Mouse (Mus musculus) kidney, embryonic 14.5 days (tissue): ENCODE measurements around the gene Phldb1. TPM values are rescaled to one million over a fixed set of nuclear protein-coding genes. Genes with fewer than 3 reads are reported as not detected.

Experiments
- ATAC-seq: fragments of 200-750 bp; cut with Nextera tagmentation; 2 replicates; pipeline ENCODE4 v1.8.0; 2017; ENCODE audit warnings: moderate number of reproducible peaks, mild to moderate bottlenecking, moderate TSS enrichment, moderate library complexity; ENCODE audit not compliant: low FRiP score, low TSS enrichment
- H3K27ac ChIP-seq: fragments of 300-500 bp; sonication (generic); 2 replicates; pipeline ENCODE4 v1.5.1; 2014; ENCODE audit warnings: low read depth, mild to moderate bottlenecking, low read length, moderate library complexity, mixed read lengths
- H3K27me3 ChIP-seq: fragments of 300-500 bp; sonication (generic); 2 replicates; pipeline ENCODE4 v1.6.1; 2014; ENCODE audit warnings: mild to moderate bottlenecking, low read length; ENCODE audit not compliant: control insufficient read depth, insufficient read depth
- H3K36me3 ChIP-seq: fragments of 300-500 bp; sonication (generic); 2 replicates; pipeline ENCODE4 v1.6.1; 2014; ENCODE audit warnings: low read length, mixed read lengths; ENCODE audit not compliant: control insufficient read depth, insufficient read depth
- H3K4me1 ChIP-seq: fragments of 300-500 bp; sonication (generic); 2 replicates; pipeline ENCODE4 v1.6.1; 2014; ENCODE audit warnings: low read length, mixed read lengths; ENCODE audit not compliant: control insufficient read depth, insufficient read depth
- H3K4me2 ChIP-seq: fragments of 300-500 bp; sonication (generic); replicated peaks from 2 replicates; pipeline ENCODE4 v1.6.1; 2014; ENCODE audit warnings: low read depth, mild to moderate bottlenecking, low read length
- H3K4me3 ChIP-seq: fragments of 300-500 bp; sonication (generic); 2 replicates; pipeline ENCODE4 v1.5.1; 2014; ENCODE audit warnings: mild to moderate bottlenecking, low read length
- H3K9ac ChIP-seq: fragments of 300-500 bp; sonication (generic); 2 replicates; pipeline ENCODE4 v1.6.1; 2014; ENCODE audit warnings: low read depth, mild to moderate bottlenecking, low read length, moderate library complexity
- H3K9me3 ChIP-seq: fragments of 300-500 bp; sonication (generic); 2 replicates; pipeline ENCODE4 v1.6.1; 2016; ENCODE audit warnings: low read length; ENCODE audit not compliant: control insufficient read depth
- WGBS: fragments of 180-500 bp; shearing (Covaris S2); extraction: QIAGEN DNeasy Blood & Tissue Kit; methylation state at CpG from one replicate; pipeline ENCODE4 v1.1.7; 2014; 5-methylcytosine and 5-hydroxymethylcytosine counted together
- polyA plus RNA-seq: library from polyadenylated mRNA; unstranded; fragments of >200 nt; fragmentation: Nextera tagmentation; extraction: Ambion mirVana; gene quantifications from 2 replicates; pipeline ENCODE4 v1.2.1, GENCODE M21; 2014

Gene Phldb1
- polyA plus RNA-seq, 1 experiment from 2014 or later = 28.7 TPM

DNA sequence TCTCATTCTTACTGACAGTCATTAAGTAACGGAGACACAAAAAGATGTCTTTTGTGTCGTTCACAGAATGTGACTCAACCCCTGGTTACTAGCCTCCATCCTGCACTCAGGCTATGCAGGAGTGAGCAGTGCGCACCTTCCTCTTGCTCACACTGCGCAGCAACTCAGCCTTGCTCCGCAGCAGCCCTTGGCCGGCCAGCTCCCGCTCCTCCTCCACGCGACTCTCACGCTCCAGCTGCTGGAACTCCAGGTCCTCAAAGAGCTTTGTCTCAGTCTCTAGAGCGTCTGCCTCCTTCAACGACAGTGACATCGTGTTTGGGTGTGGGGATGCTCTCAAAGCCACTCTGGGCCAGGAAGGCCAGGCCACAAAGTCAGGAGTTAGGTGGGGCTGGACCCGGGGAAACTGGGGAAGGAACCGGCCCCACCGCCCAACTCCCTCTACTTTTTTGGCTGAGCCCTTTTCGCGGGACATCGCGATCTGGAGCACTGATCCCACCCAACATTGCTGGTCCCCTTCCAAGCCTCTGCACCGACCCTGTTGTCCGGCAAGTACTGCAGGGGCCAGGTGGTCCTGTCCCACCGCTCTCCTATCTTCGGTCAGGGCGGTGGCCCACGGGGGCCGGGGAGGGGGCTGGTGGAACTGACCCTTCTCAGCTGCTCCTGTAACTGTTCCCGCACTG, 27.1 kb downstream of the Phldb1 start:
- 11% methylated on average over 28 of the region's 28 CpGs for WGBS
- peak; percentile 48; the same call in 1 of the 2 replicates for ATAC-seq
- H3K27me3 ChIP-seq = no peaks in the 10 kb centered on the region
- H3K4me3 ChIP-seq = peak overlapping the region; percentile 45
- peak overlapping the region; percentile 55; the same call in 1 of the 2 replicates for H3K27ac ChIP-seq
- H3K4me2 ChIP-seq = peak overlapping the region; percentile 90
- no peaks in the 10 kb centered on the region for H3K9me3 ChIP-seq
- peaks cover 44% of the 10 kb centered on the region for H3K36me3 ChIP-seq
- H3K9ac ChIP-seq = peak overlapping the region; percentile 59
- peaks cover 16% of the 10 kb centered on the region for H3K4me1 ChIP-seq

DNA sequence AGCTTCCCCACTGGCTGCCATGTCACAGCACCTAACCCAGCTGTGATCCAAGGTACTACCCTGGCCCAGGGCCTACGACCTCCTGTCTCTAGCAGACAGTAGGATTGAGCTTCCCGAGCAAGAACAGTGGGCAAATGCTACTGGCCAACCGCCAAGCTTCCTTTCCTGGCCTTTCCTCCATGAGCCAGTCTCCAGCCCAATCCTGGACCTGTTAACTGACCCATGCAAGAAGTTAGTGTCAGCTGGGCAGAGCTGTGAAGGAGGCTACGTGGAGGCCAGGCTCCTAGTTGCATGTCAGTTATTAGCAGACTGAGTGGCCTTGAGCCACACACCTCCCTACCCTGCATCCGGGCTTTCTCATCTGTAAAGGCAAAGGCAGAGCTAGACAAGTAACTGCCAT, 35.3 kb downstream of the Phldb1 start:
- ATAC-seq = no peak
- H3K4me1 ChIP-seq = no peaks in the 10 kb centered on the region
- no peaks in the 10 kb centered on the region for H3K27me3 ChIP-seq
- H3K9ac ChIP-seq = no peak overlapping the region
- no peaks in the 10 kb centered on the region for H3K9me3 ChIP-seq
- no peak overlapping the region for H3K4me2 ChIP-seq
- 82% methylated on average over 5 of the region's 5 CpGs for WGBS
- no peak overlapping the region for H3K4me3 ChIP-seq
- no peak overlapping the region for H3K27ac ChIP-seq
- peaks cover 86% of the 10 kb centered on the region for H3K36me3 ChIP-seq

DNA sequence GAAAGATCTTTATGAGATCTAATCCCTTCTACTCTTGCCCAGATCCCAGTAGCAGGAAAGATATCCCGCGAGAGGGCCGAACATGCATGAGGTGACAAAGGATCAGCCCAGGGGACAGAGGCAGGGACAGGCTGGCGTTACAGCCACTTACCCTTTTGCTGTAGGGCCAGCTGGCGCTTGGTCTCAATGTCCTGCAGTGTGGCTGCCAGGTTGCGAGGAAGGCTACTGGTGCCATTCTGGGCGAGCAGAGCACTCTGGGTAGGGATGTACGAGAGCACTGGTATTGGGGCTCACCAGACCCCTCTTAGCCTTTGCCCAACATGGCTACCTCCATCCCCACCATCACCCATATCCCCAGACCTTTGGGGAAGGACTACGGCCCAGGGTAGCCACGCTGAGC, 35.8 kb downstream of the Phldb1 start:
- 89% methylated on average over 10 of the region's 10 CpGs for WGBS
- no peaks in the 10 kb centered on the region for H3K9me3 ChIP-seq
- no peak for ATAC-seq
- no peak overlapping the region for H3K4me2 ChIP-seq
- no peaks in the 10 kb centered on the region for H3K4me1 ChIP-seq
- no peak overlapping the region for H3K9ac ChIP-seq
- H3K27me3 ChIP-seq = no peaks in the 10 kb centered on the region
- no peak overlapping the region for H3K27ac ChIP-seq
- no peak overlapping the region for H3K4me3 ChIP-seq
- peaks cover 92% of the 10 kb centered on the region for H3K36me3 ChIP-seq

DNA sequence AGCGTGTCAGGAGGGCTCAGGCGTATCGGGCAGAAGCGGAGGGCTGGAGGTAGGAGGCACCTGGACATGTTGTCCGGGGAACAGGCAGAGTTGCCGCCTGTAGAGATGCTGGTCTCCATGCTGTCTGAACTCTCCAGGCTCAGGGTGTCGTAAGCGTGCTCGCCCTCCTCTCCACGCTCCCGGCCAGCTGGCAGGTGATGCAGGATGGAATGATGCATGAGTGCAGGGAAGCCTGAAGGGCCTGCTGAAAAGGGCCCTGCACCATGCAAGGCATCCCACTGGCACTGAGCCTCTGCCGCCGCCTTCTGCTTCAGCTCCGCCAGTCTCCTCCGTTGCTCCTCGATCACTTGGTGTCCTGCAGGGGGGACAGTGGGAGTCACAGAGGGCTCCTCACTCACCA, 37.1 kb downstream of the Phldb1 start:
- ATAC-seq = no peak
- Histone ChIP-seq H3K4me2 (no peak overlapping the region), H3K4me1 (no peaks in the 10 kb centered on the region), H3K27me3 (no peaks in the 10 kb centered on the region), H3K9ac (no peak overlapping the region), H3K36me3 (peaks cover 96% of the 10 kb centered on the region), H3K9me3 (no peaks in the 10 kb centered on the region), H3K4me3 (no peak overlapping the region), H3K27ac (no peak overlapping the region)
- 90% methylated on average over 16 of the region's 16 CpGs for WGBS

DNA sequence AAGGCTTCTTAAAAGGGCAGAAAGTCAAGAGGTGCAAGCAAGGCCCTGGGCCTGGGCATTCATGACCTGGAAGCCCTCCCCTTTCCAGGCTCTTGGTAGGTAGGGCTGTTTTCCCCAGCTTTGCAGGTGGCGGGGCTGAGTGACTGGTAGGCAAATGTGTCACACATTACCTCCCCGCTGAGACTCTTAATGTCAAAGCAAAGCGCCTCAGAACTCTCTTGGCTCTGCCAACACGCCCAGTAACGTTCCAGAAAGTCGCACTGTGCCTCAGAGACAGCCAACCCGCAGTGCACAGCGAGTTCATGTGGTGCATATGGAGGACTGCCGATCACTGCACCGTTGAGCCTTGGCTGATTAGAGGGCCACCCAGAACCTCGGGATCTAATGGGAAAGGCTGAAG, 41.9 kb downstream of the Phldb1 start:
- Histone ChIP-seq H3K27ac (no peak overlapping the region), H3K4me1 (no peaks in the 10 kb centered on the region), H3K9ac (no peak overlapping the region), H3K4me3 (no peak overlapping the region), H3K4me2 (no peak overlapping the region), H3K9me3 (no peaks in the 10 kb centered on the region), H3K36me3 (peaks cover 56% of the 10 kb centered on the region), H3K27me3 (no peaks in the 10 kb centered on the region)
- ATAC-seq = no peak
- WGBS = 92% methylated on average over 11 of the region's 11 CpGs

DNA sequence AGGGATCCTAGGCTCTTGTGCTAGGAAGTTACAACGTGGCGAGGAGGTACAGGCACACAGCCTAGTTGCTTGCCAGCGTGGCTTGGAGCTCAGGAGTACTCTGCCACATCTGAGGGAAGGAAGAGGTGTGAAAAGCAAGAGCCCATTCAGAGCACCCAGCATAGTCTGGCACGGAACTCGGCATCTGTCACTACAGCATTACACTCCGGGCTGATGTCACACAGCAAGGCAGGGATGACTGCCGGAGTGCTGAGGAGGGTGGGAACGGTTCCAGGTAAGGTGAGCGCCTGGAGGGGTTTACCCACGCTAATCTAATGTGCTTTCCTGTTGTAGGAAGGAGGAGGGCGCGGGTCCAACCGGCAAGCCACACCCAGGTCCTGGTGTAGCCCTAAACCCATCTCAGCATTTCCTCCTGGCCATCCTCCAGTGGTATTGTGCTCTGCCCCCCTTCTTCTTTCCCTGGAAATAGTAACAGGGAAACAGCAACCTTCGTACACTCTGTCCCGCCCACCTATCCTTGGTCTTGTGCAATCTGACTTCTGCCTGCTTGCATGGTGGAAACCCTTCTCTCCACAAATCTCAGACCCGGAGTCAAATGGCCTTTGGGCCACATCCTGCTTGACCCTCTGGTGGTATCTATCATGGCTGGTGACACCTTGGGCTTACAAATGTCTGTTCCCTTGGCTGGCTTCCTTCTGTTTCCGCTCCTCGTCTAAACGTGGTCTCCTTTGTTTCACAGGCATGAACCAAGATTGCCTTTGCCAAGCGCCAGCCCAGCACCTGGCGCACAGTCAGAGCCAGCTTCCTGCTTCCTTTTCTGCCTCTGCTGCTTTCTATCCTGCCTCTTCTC, 43.1 kb downstream of the Phldb1 start:
- Histone ChIP-seq H3K36me3 (peaks cover 54% of the 10 kb centered on the region), H3K9me3 (no peaks in the 10 kb centered on the region), H3K9ac (no peak overlapping the region), H3K4me3 (no peak overlapping the region), H3K27me3 (no peaks in the 10 kb centered on the region), H3K27ac (peak overlapping the region; percentile 42; the same call in 1 of the 2 replicates), H3K4me1 (no peaks in the 10 kb centered on the region), H3K4me2 (no peak overlapping the region)
- no peak for ATAC-seq
- WGBS = 75% methylated on average over 21 of the region's 21 CpGs

DNA sequence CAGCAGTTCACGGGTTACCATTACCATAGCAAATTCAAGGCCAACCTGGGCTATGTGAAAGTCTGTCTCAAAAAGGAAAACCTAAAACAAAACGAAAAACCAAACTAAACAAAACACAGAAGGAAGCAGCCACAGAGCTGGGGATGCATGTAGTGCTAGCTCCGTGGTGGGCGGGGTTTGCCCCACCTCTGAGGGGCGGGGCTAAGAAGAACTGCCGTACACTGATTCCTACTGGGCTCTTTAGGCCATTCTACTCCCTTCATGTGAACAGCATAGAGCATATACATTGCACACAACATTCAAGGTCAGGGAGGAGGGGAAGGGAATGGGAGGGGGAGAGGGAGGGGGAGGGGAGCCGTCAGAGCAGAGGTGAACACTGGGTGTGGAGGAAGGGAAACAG, 44.4 kb downstream of the Phldb1 start:
- peaks cover 42% of the 10 kb centered on the region for H3K36me3 ChIP-seq
- no peaks in the 10 kb centered on the region for H3K27me3 ChIP-seq
- H3K4me1 ChIP-seq = peaks cover 12% of the 10 kb centered on the region
- H3K4me3 ChIP-seq = no peak overlapping the region
- H3K4me2 ChIP-seq = no peak overlapping the region
- H3K27ac ChIP-seq = no peak overlapping the region
- ATAC-seq = no peak
- H3K9ac ChIP-seq = no peak overlapping the region
- WGBS = 38% methylated on average over 7 of the region's 7 CpGs
- no peaks in the 10 kb centered on the region for H3K9me3 ChIP-seq

DNA sequence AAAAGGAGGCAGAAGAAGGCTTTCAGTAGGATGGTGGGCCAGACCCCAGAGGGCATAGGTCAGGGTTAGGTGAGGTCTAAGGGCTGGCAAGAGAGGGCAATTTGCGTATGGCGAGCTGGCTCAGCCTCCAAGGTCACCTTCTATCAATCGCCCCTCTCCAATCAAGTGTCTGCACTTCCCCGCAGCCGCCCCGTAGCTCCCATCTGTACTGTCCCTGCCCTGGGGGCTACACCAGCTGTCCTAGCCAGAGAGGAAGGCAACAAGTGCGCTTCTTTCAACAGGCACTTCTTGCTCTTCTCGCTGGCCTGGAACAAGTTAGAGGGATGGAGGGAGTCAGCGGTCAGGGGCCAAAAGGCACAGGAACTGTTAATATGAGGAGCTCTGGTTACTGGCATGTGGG, 47.0 kb downstream of the Phldb1 start:
- Histone ChIP-seq H3K9ac (no peak overlapping the region), H3K4me2 (no peak overlapping the region), H3K36me3 (peaks cover 16% of the 10 kb centered on the region; the same call in 1 of the 2 replicates), H3K27ac (no peak overlapping the region), H3K27me3 (no peaks in the 10 kb centered on the region), H3K9me3 (no peaks in the 10 kb centered on the region), H3K4me3 (no peak overlapping the region), H3K4me1 (peaks cover 15% of the 10 kb centered on the region)
- WGBS = 56% methylated on average over 9 of the region's 9 CpGs
- no peak for ATAC-seq

DNA sequence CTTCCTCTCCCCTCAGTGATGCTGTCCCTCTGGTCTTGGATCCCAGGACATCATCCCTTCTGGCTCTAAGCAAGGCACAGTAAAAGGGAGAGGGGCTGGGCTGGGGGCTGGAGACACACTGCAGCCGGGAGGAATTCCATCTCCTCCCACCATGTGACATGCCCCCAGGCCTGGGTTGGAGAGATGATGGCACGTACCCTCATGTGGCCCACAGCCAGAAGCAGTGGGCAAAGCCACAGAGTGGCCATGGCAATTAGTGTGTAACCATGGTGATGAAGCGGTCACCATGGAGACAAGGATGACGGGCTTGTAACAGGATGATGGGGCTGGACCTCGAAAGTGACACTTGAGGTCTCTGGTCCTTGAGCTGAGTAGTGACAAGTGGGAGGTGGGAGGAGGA, 48.4 kb downstream of the Phldb1 start:
- WGBS = 43% methylated on average over 5 of the region's 5 CpGs
- Histone ChIP-seq H3K9ac (no peak overlapping the region), H3K4me1 (peaks cover 15% of the 10 kb centered on the region), H3K36me3 (peaks cover 10% of the 10 kb centered on the region; the same call in 1 of the 2 replicates), H3K27me3 (no peaks in the 10 kb centered on the region), H3K4me2 (no peak overlapping the region), H3K4me3 (no peak overlapping the region), H3K27ac (peak overlapping the region; percentile 78; the same call in 1 of the 2 replicates), H3K9me3 (no peaks in the 10 kb centered on the region)
- ATAC-seq = peak; percentile 18; the same call in 1 of the 2 replicates
